Mouse (Mus musculus): ENCODE data around the gene Itpa. TPM values are rescaled to one million over a fixed set of nuclear protein-coding genes. Genes with fewer than 3 reads are reported as not detected.

Gene Itpa
- polyA plus RNA-seq, 2 experiments = 82.6 to 104 TPM

- H3K36me3 ChIP-seq (ENCODE audit: control insufficient read depth, insufficient read depth, low read length) = peaks cover 98% of the 10 kb centered on the region
These were observed 11.7 kb downstream of the Itpa start for GRCm38 (mm10) chr2:130679154-130679553.

GRCm38 (mm10) chr2:130679899-130680298, 12.5 kb downstream of the Itpa start:
- Histone ChIP-seq H3K4me1 (ENCODE audit: control insufficient read depth, insufficient read depth, low read length) (no peaks in the 10 kb centered on the region), H3K27ac (replicated peaks; ENCODE audit: low read depth, low read length) (no peak overlapping the region), H3K36me3 (ENCODE audit: control insufficient read depth, insufficient read depth, low read length) (peaks cover 94% of the 10 kb centered on the region), H3K4me3 (replicated peaks; ENCODE audit: low read length) (no peak overlapping the region), H3K4me2 (replicated peaks; ENCODE audit: low read depth, low read length, severe bottlenecking) (no peak overlapping the region), H3K9ac (ENCODE audit: low read depth, low read length, severe bottlenecking) (no peak overlapping the region), H3K9me3 (ENCODE audit: control insufficient read depth, low read length) (no peaks in the 10 kb centered on the region), H3K27me3 (ENCODE audit: control insufficient read depth, insufficient read depth, low read length) (no peaks in the 10 kb centered on the region)
- DNase-seq (ENCODE audit: low spot score) = no peak
- 90% methylated on average over 6 of the region's 6 CpGs for whole genome bisulfite sequencing
- no peak for TF ChIP-seq POLR2A (IDR thresholded peaks at IDR 0.05; ENCODE audit: borderline replicate concordance, extremely low read depth, insufficient read depth, insufficient read length)
- no peak for ATAC-seq (ENCODE audit: low FRiP score, low read depth)

More at GRCm38 (mm10) chr2:130679154-130679553, 11.7 kb downstream of the Itpa start:
- no peaks in the 10 kb centered on the region for H3K9me3 ChIP-seq (ENCODE audit: control insufficient read depth, low read length)
- H3K9ac ChIP-seq (ENCODE audit: low read depth, low read length, severe bottlenecking) = no peak overlapping the region
- no peaks in the 10 kb centered on the region for H3K27me3 ChIP-seq (ENCODE audit: control insufficient read depth, insufficient read depth, low read length)
- H3K4me3 ChIP-seq (replicated peaks; ENCODE audit: low read length) = no peak overlapping the region
- H3K4me2 ChIP-seq (replicated peaks; ENCODE audit: low read depth, low read length, severe bottlenecking) = no peak overlapping the region
- H3K4me1 ChIP-seq (ENCODE audit: control insufficient read depth, insufficient read depth, low read length) = no peaks in the 10 kb centered on the region
- no peak for DNase-seq (ENCODE audit: low spot score)
- H3K27ac ChIP-seq (replicated peaks; ENCODE audit: low read depth, low read length) = no peak overlapping the region
- 96% methylated on average over 12 of the region's 12 CpGs for WGBS
- no peak for TF ChIP-seq POLR2A (IDR thresholded peaks at IDR 0.05; ENCODE audit: borderline replicate concordance, extremely low read depth, insufficient read depth, insufficient read length)
- ATAC-seq (ENCODE audit: low FRiP score, low read depth) = no peak

- Histone ChIP-seq H3K36me3 (ENCODE audit: control insufficient read depth, insufficient read depth, low read length) (peaks cover 84% of the 10 kb centered on the region), H3K27ac (replicated peaks; ENCODE audit: low read depth, low read length) (no peak overlapping the region), H3K4me2 (replicated peaks; ENCODE audit: low read depth, low read length, severe bottlenecking) (no peak overlapping the region), H3K9me3 (ENCODE audit: control insufficient read depth, low read length) (no peaks in the 10 kb centered on the region), H3K4me3 (replicated peaks; ENCODE audit: low read length) (no peak overlapping the region), H3K27me3 (ENCODE audit: control insufficient read depth, insufficient read depth, low read length) (no peaks in the 10 kb centered on the region), H3K4me1 (ENCODE audit: control insufficient read depth, insufficient read depth, low read length) (no peaks in the 10 kb centered on the region), H3K9ac (ENCODE audit: low read depth, low read length, severe bottlenecking) (no peak overlapping the region)
- 78% methylated on average over 3 of the region's 3 CpGs for WGBS
- ATAC-seq (ENCODE audit: low FRiP score, low read depth) (no peak), DNase-seq (ENCODE audit: low spot score) (no peak)
- TF ChIP-seq POLR2A (IDR thresholded peaks at IDR 0.05; ENCODE audit: borderline replicate concordance, extremely low read depth, insufficient read depth, insufficient read length) = no peak
These were observed 14.1 kb downstream of the Itpa start for GRCm38 (mm10) chr2:130681531-130681930.

GRCm38 (mm10) chr2:130685426-130685825, 18.0 kb downstream of the Itpa start:
- TF ChIP-seq POLR2A (IDR thresholded peaks at IDR 0.05; ENCODE audit: borderline replicate concordance, extremely low read depth, insufficient read depth, insufficient read length) = no peak
- Histone ChIP-seq H3K27me3 (ENCODE audit: control insufficient read depth, insufficient read depth, low read length) (no peaks in the 10 kb centered on the region), H3K36me3 (ENCODE audit: control insufficient read depth, insufficient read depth, low read length) (peaks cover 47% of the 10 kb centered on the region), H3K9ac (ENCODE audit: low read depth, low read length, severe bottlenecking) (no peak overlapping the region), H3K9me3 (ENCODE audit: control insufficient read depth, low read length) (no peaks in the 10 kb centered on the region), H3K4me3 (replicated peaks; ENCODE audit: low read length) (no peak overlapping the region), H3K27ac (replicated peaks; ENCODE audit: low read depth, low read length) (no peak overlapping the region), H3K4me2 (replicated peaks; ENCODE audit: low read depth, low read length, severe bottlenecking) (no peak overlapping the region), H3K4me1 (ENCODE audit: control insufficient read depth, insufficient read depth, low read length) (no peaks in the 10 kb centered on the region)
- ATAC-seq (ENCODE audit: low FRiP score, low read depth) = no peak
- 82% methylated on average over 9 of the region's 9 CpGs for WGBS
- DNase-seq (ENCODE audit: low spot score) = no peak

- ATAC-seq (ENCODE audit: low FRiP score, low read depth) = no peak
- Histone ChIP-seq H3K4me2 (replicated peaks; ENCODE audit: low read depth, low read length, severe bottlenecking) (no peak overlapping the region), H3K36me3 (ENCODE audit: control insufficient read depth, insufficient read depth, low read length) (peaks cover 13% of the 10 kb centered on the region), H3K4me1 (ENCODE audit: control insufficient read depth, insufficient read depth, low read length) (no peaks in the 10 kb centered on the region), H3K9ac (ENCODE audit: low read depth, low read length, severe bottlenecking) (no peak overlapping the region), H3K4me3 (replicated peaks; ENCODE audit: low read length) (no peak overlapping the region), H3K27ac (replicated peaks; ENCODE audit: low read depth, low read length) (no peak overlapping the region), H3K27me3 (ENCODE audit: control insufficient read depth, insufficient read depth, low read length) (no peaks in the 10 kb centered on the region), H3K9me3 (ENCODE audit: control insufficient read depth, low read length) (no peaks in the 10 kb centered on the region)
- WGBS = 70% methylated on average over 2 of the region's 2 CpGs
- DNase-seq (ENCODE audit: low spot score) = no peak
- no peak for TF ChIP-seq POLR2A (IDR thresholded peaks at IDR 0.05; ENCODE audit: borderline replicate concordance, extremely low read depth, insufficient read depth, insufficient read length)
These were observed 21.6 kb downstream of the Itpa start for GRCm38 (mm10) chr2:130689011-130689410.

GRCm38 (mm10) chr2:130693563-130693962, 26.2 kb downstream of the Itpa start:
- Histone ChIP-seq H3K4me2 (replicated peaks; ENCODE audit: low read depth, low read length, severe bottlenecking) (no peak overlapping the region), H3K9ac (ENCODE audit: low read depth, low read length, severe bottlenecking) (no peak overlapping the region), H3K36me3 (ENCODE audit: control insufficient read depth, insufficient read depth, low read length) (no peaks in the 10 kb centered on the region), H3K4me1 (ENCODE audit: control insufficient read depth, insufficient read depth, low read length) (peaks cover 8% of the 10 kb centered on the region; the same call in 1 of the 2 replicates), H3K4me3 (replicated peaks; ENCODE audit: low read length) (no peak overlapping the region), H3K9me3 (ENCODE audit: control insufficient read depth, low read length) (no peaks in the 10 kb centered on the region), H3K27me3 (ENCODE audit: control insufficient read depth, insufficient read depth, low read length) (peaks cover 25% of the 10 kb centered on the region), H3K27ac (replicated peaks; ENCODE audit: low read depth, low read length) (no peak overlapping the region)
- 46% methylated on average over 3 of the region's 3 CpGs for WGBS
- ATAC-seq (ENCODE audit: low FRiP score, low read depth) (no peak), DNase-seq (ENCODE audit: low spot score) (no peak)
- no peak for TF ChIP-seq POLR2A (IDR thresholded peaks at IDR 0.05; ENCODE audit: borderline replicate concordance, extremely low read depth, insufficient read depth, insufficient read length)
